Mouse (Mus musculus) cerebellum, adult 9-10 months (tissue): ENCODE data around the gene Bdh1.

Experiments
- DNase-seq: peaks from one replicate; pipeline ENCODE4 v3.0.0; 2022

The Bdh1 gene

GRCm38 (mm10) chr16:31506665-31507456 lies 84.8 kb downstream of the Bdh1 start:
- DNase-seq = no peak

GRCm38 (mm10) chr16:31507457-31507755 lies 85.3 kb downstream of the Bdh1 start:
- no peak for DNase-seq

- DNase-seq = no peak
Observed at GRCm38 (mm10) chr16:31507794-31508526, 85.9 kb downstream of the Bdh1 start.
